Comparison of ENCODE assay signal across 11 mouse cellular contexts in genomic region chr12:28949307-28949706, GRCm38 (mm10).
DNase-seq lines count a peak whose midpoint lies in the region; ATAC-seq lines count a peak whose summit lies in the region.
"Had no signal": no experiment of that assay in that cellular context is flagged by ENCODE, and none has a peak within 500 bp of the region (broad histone marks: within the 10 kb centered on the region; RNA-seq: fewer than 3 reads in every experiment).

No protein-coding gene starts in this region.

- no peaks in the 10 kb centered on the region for H3K9me3 ChIP-seq in forebrain, embryonic 13.5 days (replicated peaks)
- H3K9me3 ChIP-seq in limb, embryonic 10.5 days (replicated peaks) = no peaks in the 10 kb centered on the region
- H3K9me3 ChIP-seq in neural tube, embryonic 14.5 days (ENCODE audit: control insufficient read depth, low read length) = no peaks in the 10 kb centered on the region
- H3K9me3 ChIP-seq: liver, embryonic 15.5 days had no signal

- no peak overlapping the region for H3K4me2 ChIP-seq in forebrain, embryonic 13.5 days
- no peak overlapping the region for H3K4me2 ChIP-seq in neural tube, embryonic 14.5 days (ENCODE audit: low read depth, low read length)
- H3K4me2 ChIP-seq: heart, embryonic 11.5 days; liver, embryonic 15.5 days had no signal

- no peak for ATAC-seq in forebrain, embryonic 13.5 days
- ATAC-seq in neural tube, embryonic 14.5 days (ENCODE audit: low read depth) = 0 out of 2 replicates have a peak, but pooled peaks have one; percentile 11

- DNase-seq in layer of hippocampus, postnatal 10 days (ENCODE audit: low spot score in 2 of 2) = peak; percentile 23 to 33
- no peak for DNase-seq in layer of hippocampus, adult 9-11 months
- DNase-seq in limb, embryonic 10.5 days (ENCODE audit: low spot score) = peak; percentile 38
- DNase-seq in spleen, adult 18-20 months = no peak
- no peak for DNase-seq in heart, postnatal 4 days

- H3K4me3 ChIP-seq in forebrain, embryonic 13.5 days = no peak overlapping the region
- no peak overlapping the region for H3K4me3 ChIP-seq in limb, embryonic 10.5 days
- no peak overlapping the region for H3K4me3 ChIP-seq in neural tube, embryonic 14.5 days (ENCODE audit: low read depth, low read length)
- H3K4me3 ChIP-seq: left cerebral cortex, adult 2 months; liver, embryonic 15.5 days had no signal

- H3K9ac ChIP-seq in forebrain, embryonic 13.5 days = no peak overlapping the region
- no peak overlapping the region for H3K9ac ChIP-seq in neural tube, embryonic 14.5 days (replicated peaks; ENCODE audit: low read depth, low read length)
- H3K9ac ChIP-seq: liver, embryonic 15.5 days had no signal

- 83% methylated on average over 10 of the region's 10 CpGs for WGBS in forebrain, embryonic 13.5 days
- 73% methylated on average over 10 of the region's 10 CpGs for WGBS in limb, embryonic 10.5 days
- 36% methylated on average over 10 of the region's 10 CpGs for WGBS in neural tube, embryonic 14.5 days

- H3K27me3 ChIP-seq in forebrain, embryonic 13.5 days = no peaks in the 10 kb centered on the region
- no peaks in the 10 kb centered on the region for H3K27me3 ChIP-seq in limb, embryonic 10.5 days (ENCODE audit: low read depth, poor library complexity, severe bottlenecking)
- H3K27me3 ChIP-seq in neural tube, embryonic 14.5 days (ENCODE audit: control insufficient read depth, insufficient read depth, low read length) = no peaks in the 10 kb centered on the region
- H3K27me3 ChIP-seq: liver, embryonic 15.5 days had no signal

- H3K36me3 ChIP-seq in forebrain, embryonic 13.5 days (ENCODE audit: poor library complexity, severe bottlenecking) = no peaks in the 10 kb centered on the region
- no peaks in the 10 kb centered on the region for H3K36me3 ChIP-seq in limb, embryonic 10.5 days
- H3K36me3 ChIP-seq in neural tube, embryonic 14.5 days (ENCODE audit: control insufficient read depth, insufficient read depth, low read length) = no peaks in the 10 kb centered on the region
- H3K36me3 ChIP-seq: liver, embryonic 15.5 days had no signal

- H3K4me1 ChIP-seq in forebrain, embryonic 13.5 days = peaks cover 10% of the 10 kb centered on the region
- peaks cover 16% of the 10 kb centered on the region for H3K4me1 ChIP-seq in limb, embryonic 10.5 days
- peaks cover 17% of the 10 kb centered on the region; the same call in 1 of the 2 replicates for H3K4me1 ChIP-seq in neural tube, embryonic 14.5 days (ENCODE audit: control insufficient read depth, insufficient read depth, low read length)
- H3K4me1 ChIP-seq: liver, embryonic 15.5 days had no signal

- peak overlapping the region; percentile 57; the same call in 1 of the 2 replicates for H3K27ac ChIP-seq in forebrain, embryonic 13.5 days
- H3K27ac ChIP-seq in limb, embryonic 10.5 days = peak overlapping the region; percentile 61
- H3K27ac ChIP-seq in neural tube, embryonic 14.5 days (ENCODE audit: low read depth, low read length) = peak overlapping the region; percentile 67
- H3K27ac ChIP-seq: left cerebral cortex, adult 2 months; liver, embryonic 15.5 days; stomach, postnatal 0 days had no signal

Comparison
In these comparisons a context has a peak if more than half of its experiments do, and no peak if none do; other contexts are left out.
1. DNase-seq: peak in layer of hippocampus, postnatal 10 days (2 of 2) and limb, embryonic 10.5 days (single experiment); none in layer of hippocampus, adult 9-11 months (single experiment), spleen, adult 18-20 months (0 of 2) and heart, postnatal 4 days (single experiment).
2. Peak in every context shown above with its lines, with median percentiles within 50 percentile points of each other: H3K27ac ChIP-seq.